Mouse (Mus musculus): Measurements from ENCODE around the gene Arf3. TPM values are rescaled to one million over a fixed set of nuclear protein-coding genes. Genes with fewer than 3 reads are reported as not detected.

The Arf3 gene
- polyA plus RNA-seq, 1 experiment = 72.0 TPM

GRCm38 (mm10) chr15:98691486-98692147, 71.4 kb downstream of the Arf3 start:
- H3K4me2 ChIP-seq (ENCODE audit: low read depth) = peak overlapping the region; percentile 59
- H3K79me2 ChIP-seq (ENCODE audit: control insufficient read depth, insufficient read depth) = no peaks in the 10 kb centered on the region
- peak in 1 of 3 experiments; percentile 60 for TF ChIP-seq MYOG (IDR thresholded peaks at IDR 0.05; ENCODE audit: control insufficient read depth in 1 of 3, insufficient read depth in 1 of 3, insufficient read length in 2 of 3, low read depth in 2 of 3)
- TF ChIP-seq CEBPB (IDR thresholded peaks at IDR 0.05; ENCODE audit: insufficient read depth, poor library complexity, severe bottlenecking) = no peak
- TF ChIP-seq MYOD1 (IDR thresholded peaks at IDR 0.05; ENCODE audit: control insufficient read depth in 1 of 3, insufficient read length in 2 of 3, low read depth in 2 of 3) = peak in 2 of 3 experiments; percentile 38 to 77
- no peak overlapping the region for H3K4me3 ChIP-seq
- no peaks in the 10 kb centered on the region for H3K27me3 ChIP-seq (ENCODE audit: control insufficient read depth, insufficient read depth, insufficient read length)
- no peaks in the 10 kb centered on the region for H3K36me3 ChIP-seq (ENCODE audit: control insufficient read depth, insufficient read depth)
- H3ac ChIP-seq (ENCODE audit: control insufficient read depth, insufficient read length) = no peak overlapping the region

- TF ChIP-seq POLR2AphosphoS2 (IDR thresholded peaks at IDR 0.05; ENCODE audit: insufficient read length, low read depth) (no peak), SRF (IDR thresholded peaks at IDR 0.05; ENCODE audit: control insufficient read depth, insufficient read length, low read depth) (no peak), REST (IDR thresholded peaks at IDR 0.05; ENCODE audit: insufficient read depth, insufficient read length) (no peak), POLR2A (IDR thresholded peaks at IDR 0.05; ENCODE audit: insufficient read length, low read depth) (no peak), MYOD1 (IDR thresholded peaks at IDR 0.05; ENCODE audit: control insufficient read depth in 1 of 3, insufficient read length in 2 of 3, low read depth in 2 of 3) (no peak), TCF3 (IDR thresholded peaks at IDR 0.05; ENCODE audit: insufficient read length, low read depth) (no peak), TCF12 (IDR thresholded peaks at IDR 0.05; ENCODE audit: insufficient read depth, poor library complexity, severe bottlenecking) (no peak)
- no peaks in the 10 kb centered on the region for H3K27me3 ChIP-seq (ENCODE audit: control insufficient read depth, insufficient read depth, insufficient read length)
- no peak overlapping the region for H3K4me3 ChIP-seq
Observed at GRCm38 (mm10) chr15:98689682-98690081, 73.3 kb downstream of the Arf3 start.

More at GRCm38 (mm10) chr15:98689682-98690081, 73.3 kb downstream of the Arf3 start:
- H3K4me2 ChIP-seq (ENCODE audit: low read depth) = no peak overlapping the region
- H3K36me3 ChIP-seq (ENCODE audit: control insufficient read depth, insufficient read depth) = no peaks in the 10 kb centered on the region
- H3K79me2 ChIP-seq (ENCODE audit: control insufficient read depth, insufficient read depth) = no peaks in the 10 kb centered on the region
- no peak overlapping the region for H3ac ChIP-seq (ENCODE audit: control insufficient read depth, insufficient read length)

Other genes starting within 250 kb of the Arf3 start
- gene Kansl2, start 228.9 kb downstream of the Arf3 start, polyA plus RNA-seq (2012; fragmentation: generic; extraction: Trizol) = 109 TPM
- gene Ccnt1, start 192.3 kb downstream of the Arf3 start, polyA plus RNA-seq (2012; fragmentation: generic; extraction: Trizol) = 12.6 TPM
- 0.10 TPM for gene 4930415O20Rik, start 192.2 kb downstream of the Arf3 start, polyA plus RNA-seq (2012; fragmentation: generic; extraction: Trizol)
- gene Adcy6, start 153.1 kb downstream of the Arf3 start, polyA plus RNA-seq (2012; fragmentation: generic; extraction: Trizol) = 32.4 TPM
- 80.8 TPM for gene Cacnb3, start 132.4 kb downstream of the Arf3 start, polyA plus RNA-seq (2012; fragmentation: generic; extraction: Trizol)
- gene Ddx23, start 100.3 kb downstream of the Arf3 start, polyA plus RNA-seq (2012; fragmentation: generic; extraction: Trizol) = 102 TPM
- gene Rnd1, start 85.8 kb downstream of the Arf3 start, polyA plus RNA-seq (2012; fragmentation: generic; extraction: Trizol) = 14.4 TPM
- 2.4 TPM for gene Ccdc65, start 55.0 kb downstream of the Arf3 start, polyA plus RNA-seq (2012; fragmentation: generic; extraction: Trizol)
- gene Fkbp11, start 35.0 kb downstream of the Arf3 start, polyA plus RNA-seq (2012; fragmentation: generic; extraction: Trizol) = 52.9 TPM
- gene Wnt10b, start 14.9 kb upstream of the Arf3 start, polyA plus RNA-seq (2012; fragmentation: generic; extraction: Trizol) = 3.3 TPM
- 0.06 TPM for gene Wnt1, start 26.6 kb upstream of the Arf3 start, polyA plus RNA-seq (2012; fragmentation: generic; extraction: Trizol)
- 0.11 TPM for gene Ddn, start 46.3 kb upstream of the Arf3 start, polyA plus RNA-seq (2012; fragmentation: generic; extraction: Trizol)
- 99.7 TPM for gene Prkag1, start 68.3 kb upstream of the Arf3 start, polyA plus RNA-seq (2012; fragmentation: generic; extraction: Trizol)
- gene Kmt2d, start 108.0 kb upstream of the Arf3 start, polyA plus RNA-seq (2012; fragmentation: generic; extraction: Trizol) = 27.1 TPM
- 7.6 TPM for gene Rhebl1, start 131.3 kb upstream of the Arf3 start, polyA plus RNA-seq (2012; fragmentation: generic; extraction: Trizol)
- gene Dhh, start 135.3 kb upstream of the Arf3 start, polyA plus RNA-seq (2012; fragmentation: generic; extraction: Trizol) = 0.11 TPM
- 33.4 TPM for gene Lmbr1l, start 155.0 kb upstream of the Arf3 start, polyA plus RNA-seq (2012; fragmentation: generic; extraction: Trizol)
- gene Tuba1b, start 171.4 kb upstream of the Arf3 start, polyA plus RNA-seq (2012; fragmentation: generic; extraction: Trizol) = 2,204 TPM
- gene Gm49450, start 190.3 kb upstream of the Arf3 start, polyA plus RNA-seq (2012; fragmentation: generic; extraction: Trizol) = 0.84 TPM
- 3,074 TPM for gene Tuba1a, start 190.5 kb upstream of the Arf3 start, polyA plus RNA-seq (2012; fragmentation: generic; extraction: Trizol)